Mouse (Mus musculus): ENCODE data around the gene Cdyl. TPM values are rescaled to one million over a fixed set of nuclear protein-coding genes. Genes with fewer than 3 reads are reported as not detected.
"Not testable (repeated sequence)": the region's sequence is repeated elsewhere in the genome, so short reads cannot be mapped to it uniquely, and the experiment has no call there.

Gene Cdyl
- polyA plus RNA-seq, 2 experiments, result 20.1 to 22.7 TPM

GRCm38 (mm10) chr13:35822795-35823194 is 163.2 kb downstream of the Cdyl start:
- 34% methylated on average over 8 of the region's 8 CpGs for WGBS
- DNase-seq (ENCODE audit: low spot score) (no peak), ATAC-seq (ENCODE audit: low FRiP score, low read depth) (no peak)
- 0 out of 2 replicates have a peak overlapping the region, but pooled peaks have one; percentile 34 for H3K27ac ChIP-seq (replicated peaks; ENCODE audit: low read depth, low read length)
- no peak overlapping the region for H3K4me2 ChIP-seq (replicated peaks; ENCODE audit: low read depth, low read length, severe bottlenecking)
- no peak for TF ChIP-seq POLR2A (IDR thresholded peaks at IDR 0.05; ENCODE audit: borderline replicate concordance, extremely low read depth, insufficient read depth, insufficient read length)
- no peaks in the 10 kb centered on the region for H3K27me3 ChIP-seq (ENCODE audit: control insufficient read depth, insufficient read depth, low read length)
- no peak overlapping the region for H3K4me3 ChIP-seq (replicated peaks; ENCODE audit: low read length)
- peaks cover 11% of the 10 kb centered on the region for H3K4me1 ChIP-seq (ENCODE audit: control insufficient read depth, insufficient read depth, low read length)
- H3K9me3 ChIP-seq (ENCODE audit: control insufficient read depth, low read length), result no peaks in the 10 kb centered on the region
- no peak overlapping the region for H3K9ac ChIP-seq (ENCODE audit: low read depth, low read length, severe bottlenecking)
- peaks cover 25% of the 10 kb centered on the region for H3K36me3 ChIP-seq (ENCODE audit: control insufficient read depth, insufficient read depth, low read length)

- H3K9ac ChIP-seq (ENCODE audit: low read depth, low read length, severe bottlenecking), result no peak overlapping the region
- DNase-seq (ENCODE audit: low spot score) (no peak), ATAC-seq (ENCODE audit: low FRiP score, low read depth) (no peak)
- peaks cover 19% of the 10 kb centered on the region for H3K4me1 ChIP-seq (ENCODE audit: control insufficient read depth, insufficient read depth, low read length)
- no peak overlapping the region for H3K27ac ChIP-seq (replicated peaks; ENCODE audit: low read depth, low read length)
- no peak overlapping the region for H3K4me2 ChIP-seq (replicated peaks; ENCODE audit: low read depth, low read length, severe bottlenecking)
- 0 out of 2 replicates have a peak, but pooled peaks cover 8% of the 10 kb centered on the region for H3K36me3 ChIP-seq (ENCODE audit: control insufficient read depth, insufficient read depth, low read length)
- H3K4me3 ChIP-seq (replicated peaks; ENCODE audit: low read length), result no peak overlapping the region
- WGBS, result 88% methylated on average over 2 of the region's 2 CpGs
- H3K9me3 ChIP-seq (ENCODE audit: control insufficient read depth, low read length), result no peaks in the 10 kb centered on the region
- TF ChIP-seq POLR2A (IDR thresholded peaks at IDR 0.05; ENCODE audit: borderline replicate concordance, extremely low read depth, insufficient read depth, insufficient read length), result no peak
- no peaks in the 10 kb centered on the region for H3K27me3 ChIP-seq (ENCODE audit: control insufficient read depth, insufficient read depth, low read length)
Measured at GRCm38 (mm10) chr13:35825639-35826038, 166.0 kb downstream of the Cdyl start.

- Histone ChIP-seq H3K4me3 (replicated peaks; ENCODE audit: low read length) (no peak overlapping the region), H3K36me3 (ENCODE audit: control insufficient read depth, insufficient read depth, low read length) (0 out of 2 replicates have a peak, but pooled peaks cover 4% of the 10 kb centered on the region), H3K9me3 (ENCODE audit: control insufficient read depth, low read length) (no peaks in the 10 kb centered on the region), H3K27ac (replicated peaks; ENCODE audit: low read depth, low read length) (no peak overlapping the region), H3K4me2 (replicated peaks; ENCODE audit: low read depth, low read length, severe bottlenecking) (no peak overlapping the region), H3K9ac (ENCODE audit: low read depth, low read length, severe bottlenecking) (no peak overlapping the region), H3K4me1 (ENCODE audit: control insufficient read depth, insufficient read depth, low read length) (peaks cover 21% of the 10 kb centered on the region), H3K27me3 (ENCODE audit: control insufficient read depth, insufficient read depth, low read length) (no peaks in the 10 kb centered on the region)
- ATAC-seq (ENCODE audit: low FRiP score, low read depth) (no peak), DNase-seq (ENCODE audit: low spot score) (no peak)
- no peak for TF ChIP-seq POLR2A (IDR thresholded peaks at IDR 0.05; ENCODE audit: borderline replicate concordance, extremely low read depth, insufficient read depth, insufficient read length)
- 67% methylated on average over 6 of the region's 6 CpGs for whole genome bisulfite sequencing
Measured at GRCm38 (mm10) chr13:35832676-35833075, 173.0 kb downstream of the Cdyl start.

- no peaks in the 10 kb centered on the region for H3K9me3 ChIP-seq (ENCODE audit: control insufficient read depth, low read length)
- H3K9ac ChIP-seq (ENCODE audit: low read depth, low read length, severe bottlenecking), result no peak overlapping the region
- 37% methylated on average over 6 of the region's 6 CpGs for WGBS
- no peaks in the 10 kb centered on the region for H3K27me3 ChIP-seq (ENCODE audit: control insufficient read depth, insufficient read depth, low read length)
- no peak overlapping the region for H3K27ac ChIP-seq (replicated peaks; ENCODE audit: low read depth, low read length)
- H3K4me2 ChIP-seq (replicated peaks; ENCODE audit: low read depth, low read length, severe bottlenecking), result no peak overlapping the region
- no peak for ATAC-seq (ENCODE audit: low FRiP score, low read depth)
- peaks cover 21% of the 10 kb centered on the region for H3K4me1 ChIP-seq (ENCODE audit: control insufficient read depth, insufficient read depth, low read length)
- H3K4me3 ChIP-seq (replicated peaks; ENCODE audit: low read length), result no peak overlapping the region
- no peak for TF ChIP-seq POLR2A (IDR thresholded peaks at IDR 0.05; ENCODE audit: borderline replicate concordance, extremely low read depth, insufficient read depth, insufficient read length)
- 0 out of 2 replicates have a peak, but pooled peaks cover 4% of the 10 kb centered on the region for H3K36me3 ChIP-seq (ENCODE audit: control insufficient read depth, insufficient read depth, low read length)
- no peak for DNase-seq (ENCODE audit: low spot score)
Measured at GRCm38 (mm10) chr13:35833941-35834340, 174.3 kb downstream of the Cdyl start.

GRCm38 (mm10) chr13:35835669-35836068 is 176.0 kb downstream of the Cdyl start:
- Histone ChIP-seq H3K4me1 (ENCODE audit: control insufficient read depth, insufficient read depth, low read length) (peaks cover 13% of the 10 kb centered on the region; the same call in 1 of the 2 replicates), H3K9ac (ENCODE audit: low read depth, low read length, severe bottlenecking) (no peak overlapping the region), H3K4me3 (replicated peaks; ENCODE audit: low read length) (no peak overlapping the region), H3K9me3 (ENCODE audit: control insufficient read depth, low read length) (no peaks in the 10 kb centered on the region), H3K36me3 (ENCODE audit: control insufficient read depth, insufficient read depth, low read length) (0 out of 2 replicates have a peak, but pooled peaks cover 9% of the 10 kb centered on the region), H3K4me2 (replicated peaks; ENCODE audit: low read depth, low read length, severe bottlenecking) (no peak overlapping the region), H3K27me3 (ENCODE audit: control insufficient read depth, insufficient read depth, low read length) (no peaks in the 10 kb centered on the region), H3K27ac (replicated peaks; ENCODE audit: low read depth, low read length) (no peak overlapping the region)
- 84% methylated on average over 7 of the region's 7 CpGs for WGBS
- no peak for TF ChIP-seq POLR2A (IDR thresholded peaks at IDR 0.05; ENCODE audit: borderline replicate concordance, extremely low read depth, insufficient read depth, insufficient read length)
- ATAC-seq (ENCODE audit: low FRiP score, low read depth) (no peak), DNase-seq (ENCODE audit: low spot score) (no peak)

GRCm38 (mm10) chr13:35836501-35836900 is 176.9 kb downstream of the Cdyl start:
- 94% methylated on average over 7 of the region's 7 CpGs for WGBS
- H3K9ac ChIP-seq (ENCODE audit: low read depth, low read length, severe bottlenecking); H3K4me2 ChIP-seq (replicated peaks; ENCODE audit: low read depth, low read length, severe bottlenecking); ATAC-seq (ENCODE audit: low FRiP score, low read depth); H3K27ac ChIP-seq (replicated peaks; ENCODE audit: low read depth, low read length); H3K4me3 ChIP-seq (replicated peaks; ENCODE audit: low read length); DNase-seq (ENCODE audit: low spot score); H3K9me3 ChIP-seq (ENCODE audit: control insufficient read depth, low read length); H3K27me3 ChIP-seq (ENCODE audit: control insufficient read depth, insufficient read depth, low read length); H3K4me1 ChIP-seq (ENCODE audit: control insufficient read depth, insufficient read depth, low read length): not testable (repeated sequence)
- 0 out of 2 replicates have a peak, but pooled peaks cover 14% of the 10 kb centered on the region for H3K36me3 ChIP-seq (ENCODE audit: control insufficient read depth, insufficient read depth, low read length)

Measured in limb, embryonic 14.5 days (tissue).